Mouse (Mus musculus) 3134 (cell line): ENCODE measurements at regions not wholly inside any gene's neighbourhood (a gene's known extent, or its start where the extent isn't known, plus 50 kb on each side); places are given as distances from the start of the nearest gene placed in this dataset.
A peak's percentile ranks its signal among the peaks of the same experiment; 100 is the strongest.

Experiments used
- DNase-seq: peaks from one replicate; pipeline ENCODE4 v3.0.0-alpha.2; 2011; ENCODE audit warnings: low spot score; ENCODE audit not compliant: insufficient read length; ENCODE audit errors: extremely low read depth

GRCm38 (mm10) chr7:65772845-65773244 is 81.9 kb downstream of the Tm2d3 start:
- DNase-seq: no peak

DNA sequence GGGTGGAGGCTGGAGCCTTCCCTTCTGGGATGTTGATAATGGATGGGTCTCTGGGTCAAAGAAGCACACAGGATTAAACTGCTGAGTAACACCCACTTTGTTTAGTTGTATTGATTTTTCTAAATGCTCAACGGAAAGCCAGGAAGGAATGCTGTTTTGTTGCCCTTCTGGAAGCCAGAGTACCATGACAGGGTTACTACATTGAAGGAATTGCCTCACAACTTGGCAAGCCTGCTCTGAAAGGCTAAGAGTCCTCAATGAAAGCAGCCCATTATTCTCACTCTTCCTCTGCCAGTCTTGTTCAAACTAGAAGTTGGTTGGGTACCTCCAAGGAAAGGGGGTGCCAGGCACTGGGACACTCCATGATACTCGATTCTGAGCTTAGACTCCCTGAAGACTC is 83.0 kb downstream of the Tm2d3 start:
- DNase-seq: no peak

- DNase-seq: peak; percentile 44
Measured at GRCm38 (mm10) chr7:65774388-65775015, 83.5 kb downstream of the Tm2d3 start.

DNA sequence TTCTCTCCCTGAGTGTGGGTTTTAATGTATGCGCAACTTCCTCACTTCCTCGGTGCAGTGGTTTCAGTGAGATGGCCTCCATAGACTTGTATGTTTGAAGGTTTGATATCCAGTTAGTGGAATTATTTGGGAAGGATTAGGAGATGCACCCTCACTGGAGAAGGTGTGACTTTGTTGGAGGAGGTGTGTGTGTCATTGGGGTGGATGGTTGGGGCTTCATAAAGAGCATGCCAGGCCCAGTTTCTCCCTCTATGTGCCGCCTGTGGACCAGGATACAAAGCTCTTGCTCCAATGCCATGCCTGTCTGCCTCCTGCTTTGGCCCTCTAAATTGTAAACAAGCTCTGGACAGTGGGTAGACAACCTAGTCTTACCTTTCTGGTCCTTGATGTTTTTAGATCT is 84.0 kb downstream of the Tm2d3 start:
- DNase-seq: no peak

GRCm38 (mm10) chr7:65779716-65780372 is 81.7 kb upstream of the Pcsk6 start:
- no peak for DNase-seq

DNA sequence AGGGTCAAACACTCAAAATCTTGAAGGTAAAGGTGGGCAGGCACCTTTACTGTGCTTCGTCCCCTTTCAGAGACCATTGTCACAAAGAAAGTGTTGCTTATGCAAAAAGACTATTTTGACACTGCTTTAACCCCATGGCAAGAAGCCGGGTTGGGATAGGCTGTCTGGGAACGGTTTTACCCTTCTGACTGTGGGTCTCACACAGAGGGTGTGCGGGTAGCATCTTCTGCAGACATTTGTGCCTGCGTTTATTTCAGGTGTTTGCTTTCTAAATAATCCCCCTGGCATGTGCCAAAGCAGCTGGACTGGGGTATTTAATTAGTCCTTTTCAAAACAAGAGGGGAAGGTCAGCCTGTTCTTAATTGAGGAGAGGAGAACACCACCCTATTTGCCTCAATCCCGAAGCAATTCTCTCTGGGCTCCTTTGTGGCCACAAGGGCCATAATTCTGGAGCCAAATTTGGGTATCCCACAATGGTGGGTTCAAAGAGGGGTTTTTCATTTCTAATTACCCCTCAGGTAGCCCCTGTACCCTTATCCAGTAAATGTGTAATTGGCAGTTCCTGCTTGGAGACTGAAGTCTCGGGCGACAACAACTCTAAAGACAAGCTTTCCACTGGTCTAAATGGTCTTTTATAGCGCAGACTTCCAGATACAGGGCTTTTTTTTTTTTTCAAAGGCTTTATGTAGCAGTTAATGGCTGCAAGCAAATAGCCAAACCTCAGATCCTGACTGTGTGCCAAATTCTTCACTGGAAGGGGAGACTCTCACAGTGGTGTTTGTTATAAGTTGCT is 80.8 kb upstream of the Pcsk6 start:
- no peak for DNase-seq

GRCm38 (mm10) chr7:65782024-65782423 is 79.5 kb upstream of the Pcsk6 start:
- DNase-seq: no peak

DNA sequence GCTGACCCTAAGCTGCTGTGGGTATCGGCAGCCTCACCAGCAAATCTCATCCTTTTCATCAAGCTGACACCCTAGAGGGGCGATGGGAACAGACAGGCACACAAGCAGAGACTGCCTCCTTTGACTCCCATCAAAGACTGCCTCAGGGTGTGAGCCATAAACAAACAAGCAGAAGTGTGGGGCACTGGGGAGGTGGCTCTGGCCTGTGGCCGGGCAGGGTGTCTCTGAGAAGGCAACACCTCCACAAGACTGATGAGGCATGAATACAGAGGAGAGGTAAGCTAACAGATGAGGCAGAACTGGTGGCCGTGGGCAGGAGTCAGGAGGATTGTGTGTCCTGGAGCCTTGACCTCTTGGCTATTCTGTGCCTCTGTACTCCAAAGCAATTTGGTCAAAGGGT is 77.8 kb upstream of the Pcsk6 start:
- no peak for DNase-seq

DNA sequence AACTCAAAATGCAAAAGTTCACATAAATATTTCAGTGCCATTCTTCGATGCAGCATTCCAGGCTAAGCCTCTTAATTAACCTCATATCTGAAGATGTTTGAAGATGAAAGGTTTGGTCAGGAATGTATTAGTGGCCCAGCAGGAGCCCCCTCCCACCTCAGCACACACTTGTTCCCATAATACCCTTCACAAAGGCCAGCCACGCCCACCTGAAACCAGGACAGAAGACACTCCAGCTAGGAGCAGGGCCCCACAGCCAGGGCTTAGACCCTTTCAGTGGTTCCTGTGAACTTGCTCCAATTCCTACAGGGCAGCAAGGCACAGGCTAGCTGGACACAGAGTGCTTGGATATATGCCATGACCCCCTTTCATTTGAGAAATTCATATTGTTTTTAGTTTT is 74.6 kb upstream of the Pcsk6 start:
- DNase-seq: no peak

DNA sequence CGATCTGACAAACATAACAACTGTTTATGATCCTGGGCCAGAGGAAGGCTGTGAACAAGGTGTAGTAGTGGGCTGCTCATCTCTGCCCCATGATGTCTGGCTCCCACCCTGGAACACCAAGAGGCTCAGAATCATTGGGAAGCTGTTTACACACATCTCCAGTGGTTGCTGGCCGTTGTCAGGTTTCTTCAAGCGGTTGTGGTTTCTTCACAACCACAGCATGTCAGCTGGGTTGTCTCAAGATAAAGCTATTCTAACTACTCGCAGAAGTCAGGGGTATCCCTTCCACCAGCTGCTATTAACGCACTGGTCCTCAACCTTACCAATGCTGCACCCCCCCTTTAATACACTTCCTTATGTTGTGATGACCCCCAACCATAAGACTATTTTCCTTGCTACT is 73.7 kb upstream of the Pcsk6 start:
- DNase-seq: no peak

GRCm38 (mm10) chr7:65790264-65790663 is 71.3 kb upstream of the Pcsk6 start:
- DNase-seq: peak; percentile 17

GRCm38 (mm10) chr7:65792187-65792823 is 69.2 kb upstream of the Pcsk6 start:
- DNase-seq: no peak

- peak; percentile 63 for DNase-seq
Measured at GRCm38 (mm10) chr7:65802306-65802705, 59.2 kb upstream of the Pcsk6 start.

- peak; percentile 65 for DNase-seq
Measured at GRCm38 (mm10) chr7:65802806-65803205, 58.7 kb upstream of the Pcsk6 start.

DNA sequence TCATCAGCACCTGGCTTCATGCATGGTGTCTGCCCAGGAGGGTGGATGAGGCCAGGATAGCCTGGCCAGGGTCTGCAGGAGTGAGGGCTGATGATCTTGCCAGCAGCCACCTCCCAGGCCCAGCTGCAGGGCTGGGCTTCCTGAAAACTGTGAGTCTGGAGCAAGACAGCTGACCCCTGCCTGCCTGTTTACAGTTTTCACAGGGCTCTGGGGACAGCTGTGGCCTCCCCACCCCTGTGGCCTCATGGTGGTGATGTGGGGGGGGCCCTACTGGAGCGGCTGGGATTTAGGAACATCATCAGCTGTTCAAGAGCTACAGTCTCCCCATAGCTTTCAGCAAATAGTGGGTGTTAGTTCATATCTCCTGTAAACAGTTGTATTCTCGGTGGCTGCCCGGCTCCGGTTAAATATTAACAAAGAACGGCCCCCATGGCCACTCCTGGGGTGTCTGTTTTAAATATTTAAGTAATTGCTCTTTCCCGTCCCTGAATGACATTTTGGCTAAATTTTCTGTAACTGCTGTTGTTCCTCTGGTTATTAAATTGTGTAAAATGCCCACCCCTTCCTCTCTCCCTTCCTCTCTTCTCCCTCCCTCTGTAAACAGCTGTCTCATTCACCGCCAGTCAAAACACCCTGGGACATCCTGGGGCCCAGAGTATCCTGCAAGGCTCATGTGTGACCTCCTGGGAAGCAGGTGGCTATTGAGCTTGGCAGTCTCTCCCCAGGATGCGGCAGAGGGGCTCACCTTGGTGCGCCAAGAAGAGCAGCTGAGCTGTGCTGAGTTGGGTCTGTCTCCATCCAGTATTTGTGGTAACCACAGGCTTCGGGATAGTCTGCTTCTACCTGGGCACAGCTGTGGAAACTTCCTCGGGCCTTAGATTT is 57.9 kb upstream of the Pcsk6 start:
- peak; percentile 35 for DNase-seq
